Mouse (Mus musculus) megakaryocyte, embryonic 14.5 days (primary cell): ENCODE measurements around the gene Fam166a.
"Not testable (repeated sequence)": the region's sequence is repeated elsewhere in the genome, so short reads cannot be mapped to it uniquely, and the experiment has no call there.

Source experiments
- FLI1 ChIP-seq: IDR thresholded peaks from 2 replicates; pipeline ENCODE4 v1.6.1; 2012; ENCODE audit warnings: low read length, inconsistent platforms, mixed read lengths
- GATA1 ChIP-seq: IDR thresholded peaks from 3 replicates; pipeline ENCODE4 v1.6.1; 2012; ENCODE audit warnings: mixed read lengths, low read length, inconsistent platforms, borderline replicate concordance

- not testable (repeated sequence) for TF ChIP-seq GATA1, FLI1
These were observed 38.7 kb downstream of the Fam166a start for GRCm38 (mm10) chr2:25257250-25257649.
